Comparison of ENCODE assay signal across 19 mouse cellular contexts in genomic region chr17:49582471-49582870, GRCm38 (mm10). TPM values are rescaled to one million over a fixed set of nuclear protein-coding genes. Genes with fewer than 3 reads are reported as not detected.
DNase-seq lines count a peak whose midpoint lies in the region; ATAC-seq lines count a peak whose summit lies in the region.
"Had no signal": no experiment of that assay in that cellular context is flagged by ENCODE, and none has a peak within 500 bp of the region (broad histone marks: within the 10 kb centered on the region; RNA-seq: fewer than 3 reads in every experiment).

No protein-coding gene starts in this region.

- WGBS in kidney, embryonic 15.5 days: 12% methylated on average over 11 of the region's 11 CpGs
- 42% methylated on average over 11 of the region's 11 CpGs for WGBS in embryonic facial prominence, embryonic 14.5 days
- whole genome bisulfite sequencing in neural tube, embryonic 11.5 days: 34% methylated on average over 11 of the region's 11 CpGs

- H3K4me1 ChIP-seq in kidney, embryonic 15.5 days: peaks cover 5% of the 10 kb centered on the region
- H3K4me1 ChIP-seq in embryonic facial prominence, embryonic 14.5 days (ENCODE audit: control insufficient read depth, insufficient read depth, low read length): peaks cover 4% of the 10 kb centered on the region
- H3K4me1 ChIP-seq in neural tube, embryonic 11.5 days (ENCODE audit: control insufficient read depth, insufficient read depth, low read length): no peaks in the 10 kb centered on the region
- H3K4me1 ChIP-seq: heart, embryonic 10.5 days; limb, embryonic 15.5 days; lung, embryonic 15.5 days had no signal

- ATAC-seq in kidney, embryonic 15.5 days (replicated peaks; ENCODE audit: low FRiP score): peak; percentile 46; the same call in 1 of the 2 replicates
- peak; percentile 37; the same call in 1 of the 2 replicates for ATAC-seq in embryonic facial prominence, embryonic 14.5 days (ENCODE audit: low read depth)
- ATAC-seq in neural tube, embryonic 11.5 days (ENCODE audit: insufficient read depth, low FRiP score, low TSS enrichment): no peak
- ATAC-seq: forebrain, embryonic 16.5 days; hindbrain, postnatal 0 days had no signal

- no peak for DNase-seq in kidney, adult 11 months
- DNase-seq in embryo, embryonic 10.5 days (ENCODE audit: low spot score): peak; percentile 71
- peak; percentile 32 for DNase-seq in embryonic facial prominence, embryonic 14.5 days (ENCODE audit: low spot score)
- peak; percentile 26 for DNase-seq in neural tube, embryonic 11.5 days (ENCODE audit: low spot score)
- DNase-seq in frontal cortex, postnatal 25 days (ENCODE audit: low spot score in 2 of 2): no peak
- DNase-seq in thymus, postnatal 10 days (ENCODE audit: low spot score in 2 of 2): no peak
- DNase-seq in left cerebral cortex, adult 8-10 months (ENCODE audit: low spot score in 2 of 2): no peak
- DNase-seq: cerebellum, postnatal 25 days; gastrocnemius, postnatal 36 days; heart, postnatal 36 days; thymus, adult 18-20 months had no signal

- no peak overlapping the region; the same call in 1 of the 2 replicates for H3K27ac ChIP-seq in kidney, embryonic 15.5 days
- no peak overlapping the region for H3K27ac ChIP-seq in embryonic facial prominence, embryonic 14.5 days (replicated peaks; ENCODE audit: low read depth, low read length)
- H3K27ac ChIP-seq in neural tube, embryonic 11.5 days (ENCODE audit: low read depth, low read length): no peak overlapping the region
- H3K27ac ChIP-seq: heart, embryonic 10.5 days; hindbrain, postnatal 0 days; limb, embryonic 15.5 days; lung, embryonic 15.5 days had no signal

- H3K4me3 ChIP-seq in kidney, embryonic 15.5 days (replicated peaks): no peak overlapping the region
- H3K4me3 ChIP-seq in embryonic facial prominence, embryonic 14.5 days (ENCODE audit: low read depth, low read length): no peak overlapping the region
- no peak overlapping the region for H3K4me3 ChIP-seq in neural tube, embryonic 11.5 days (ENCODE audit: low read depth, low read length)
- H3K4me3 ChIP-seq: heart, embryonic 10.5 days; limb, embryonic 15.5 days; lung, embryonic 15.5 days had no signal

- no peaks in the 10 kb centered on the region for H3K9me3 ChIP-seq in kidney, embryonic 15.5 days (replicated peaks)
- no peaks in the 10 kb centered on the region for H3K9me3 ChIP-seq in embryonic facial prominence, embryonic 14.5 days (ENCODE audit: control insufficient read depth, low read length)
- no peaks in the 10 kb centered on the region for H3K9me3 ChIP-seq in neural tube, embryonic 11.5 days (ENCODE audit: control insufficient read depth, low read length)
- H3K9me3 ChIP-seq: heart, embryonic 10.5 days; limb, embryonic 15.5 days; lung, embryonic 15.5 days had no signal

- H3K27me3 ChIP-seq in kidney, embryonic 15.5 days: no peaks in the 10 kb centered on the region
- no peaks in the 10 kb centered on the region for H3K27me3 ChIP-seq in embryonic facial prominence, embryonic 14.5 days (replicated peaks; ENCODE audit: control insufficient read depth, insufficient read depth, low read length)
- no peaks in the 10 kb centered on the region for H3K27me3 ChIP-seq in neural tube, embryonic 11.5 days (ENCODE audit: control insufficient read depth, insufficient read depth, low read length)
- H3K27me3 ChIP-seq: limb, embryonic 15.5 days; lung, embryonic 15.5 days had no signal

- H3K36me3 ChIP-seq in kidney, embryonic 15.5 days: no peaks in the 10 kb centered on the region
- no peaks in the 10 kb centered on the region for H3K36me3 ChIP-seq in embryonic facial prominence, embryonic 14.5 days (ENCODE audit: control insufficient read depth, insufficient read depth, low read length)
- H3K36me3 ChIP-seq in neural tube, embryonic 11.5 days (ENCODE audit: control insufficient read depth, insufficient read depth, low read length): no peaks in the 10 kb centered on the region
- H3K36me3 ChIP-seq: heart, embryonic 10.5 days; limb, embryonic 15.5 days; lung, embryonic 15.5 days had no signal

- no peak overlapping the region for H3K4me2 ChIP-seq in kidney, embryonic 15.5 days
- no peak overlapping the region for H3K4me2 ChIP-seq in embryonic facial prominence, embryonic 14.5 days (ENCODE audit: low read depth, low read length)
- no peak overlapping the region for H3K4me2 ChIP-seq in neural tube, embryonic 11.5 days (ENCODE audit: low read depth)
- H3K4me2 ChIP-seq: limb, embryonic 15.5 days; lung, embryonic 15.5 days had no signal

- no peak overlapping the region for H3K9ac ChIP-seq in kidney, embryonic 15.5 days
- H3K9ac ChIP-seq in embryonic facial prominence, embryonic 14.5 days (ENCODE audit: low read depth, low read length): no peak overlapping the region
- no peak overlapping the region for H3K9ac ChIP-seq in neural tube, embryonic 11.5 days (ENCODE audit: low read length)
- H3K9ac ChIP-seq: limb, embryonic 15.5 days; lung, embryonic 15.5 days had no signal

RNA-seq across cellular contexts. Expression of gene Daam2, which starts 18.3 kb away (rescaled TPM):
- 6.6 and 7.1 TPM in 2 replicates for polyA plus RNA-seq in kidney, embryonic 15.5 days (2015; fragmentation: Nextera tagmentation; extraction: Ambion mirVana)
- polyA plus RNA-seq in embryonic facial prominence, embryonic 14.5 days (2014; fragmentation: Nextera tagmentation; extraction: Ambion mirVana): 8.0 and 8.6 TPM in 2 replicates
- 5.3 TPM in 2 replicates for polyA plus RNA-seq in neural tube, embryonic 11.5 days (2014; fragmentation: Nextera tagmentation; extraction: Ambion mirVana)
- 10 to 100 TPM; 54.4 to 63.9 (median 56.9) TPM for total RNA-seq in left cerebral cortex, adult 8-10 months (2022)
- total RNA-seq: neutrophil, adult 5-6 weeks had no signal

RNA-seq across cellular contexts. Expression of gene Kif6, which starts 32.5 kb away (rescaled TPM):
- 2.1 TPM in 2 replicates for polyA plus RNA-seq in kidney, embryonic 15.5 days (2015; fragmentation: Nextera tagmentation; extraction: Ambion mirVana)
- polyA plus RNA-seq in embryonic facial prominence, embryonic 14.5 days (2014; fragmentation: Nextera tagmentation; extraction: Ambion mirVana): 2.1 and 2.3 TPM in 2 replicates
- polyA plus RNA-seq in neural tube, embryonic 11.5 days (2014; fragmentation: Nextera tagmentation; extraction: Ambion mirVana): 3.5 and 4.0 TPM in 2 replicates
- total RNA-seq in left cerebral cortex, adult 8-10 months (2022): 1 to 10 TPM; 3.8 to 5.6 (median 4.3) TPM
- total RNA-seq: gastrocnemius, postnatal 36 days; megakaryocyte, adult 5-6 weeks; neutrophil, adult 5-6 weeks had no signal

Comparison
In these comparisons a context has a peak if more than half of its experiments do, and no peak if none do; other contexts are left out.
1. DNase-seq: peak in embryo, embryonic 10.5 days (single experiment), embryonic facial prominence, embryonic 14.5 days (single experiment) and neural tube, embryonic 11.5 days (single experiment); none in kidney, adult 11 months (single experiment), frontal cortex, postnatal 25 days (0 of 2), thymus, postnatal 10 days (0 of 2) and left cerebral cortex, adult 8-10 months (0 of 2).